Mouse (Mus musculus) E14TG2a.4 (cell line): ENCODE results near the gene Ralgapa2.

Experiments used
- H3K27me3 ChIP-seq: 2 replicates; pipeline ENCODE4 v1.6.1; 2014; ENCODE audit warnings: low read length, control low read depth; ENCODE audit not compliant: insufficient read depth
- H3K36me3 ChIP-seq: 2 replicates; pipeline ENCODE4 v1.6.1; 2014; ENCODE audit warnings: low read length, control low read depth; ENCODE audit not compliant: insufficient read depth
- H3K4me1 ChIP-seq: replicated peaks from 2 replicates; pipeline ENCODE4 v1.6.1; 2014; ENCODE audit warnings: low read depth, low read length, control low read depth
- H3K4me3 ChIP-seq: replicated peaks from 2 replicates; pipeline ENCODE4 v1.5.1; 2014; ENCODE audit warnings: mild to moderate bottlenecking, low read length
- H3K9me3 ChIP-seq: 2 replicates; pipeline ENCODE4 v1.6.1; 2014; ENCODE audit warnings: low read length, control low read depth
- CTCF ChIP-seq: conservative IDR thresholded peaks from 2 replicates; pipeline ENCODE4 v1.5.1; 2014; ENCODE audit warnings: low read length
- NANOG ChIP-seq: IDR thresholded peaks from 2 replicates; pipeline ENCODE4 v1.6.1; 2014; ENCODE audit warnings: borderline replicate concordance, low read length, mixed read lengths
- POU5F1 ChIP-seq: IDR thresholded peaks from 2 replicates; pipeline ENCODE4 v1.6.1; 2014; ENCODE audit warnings: low read length, borderline replicate concordance

Gene Ralgapa2

DNA sequence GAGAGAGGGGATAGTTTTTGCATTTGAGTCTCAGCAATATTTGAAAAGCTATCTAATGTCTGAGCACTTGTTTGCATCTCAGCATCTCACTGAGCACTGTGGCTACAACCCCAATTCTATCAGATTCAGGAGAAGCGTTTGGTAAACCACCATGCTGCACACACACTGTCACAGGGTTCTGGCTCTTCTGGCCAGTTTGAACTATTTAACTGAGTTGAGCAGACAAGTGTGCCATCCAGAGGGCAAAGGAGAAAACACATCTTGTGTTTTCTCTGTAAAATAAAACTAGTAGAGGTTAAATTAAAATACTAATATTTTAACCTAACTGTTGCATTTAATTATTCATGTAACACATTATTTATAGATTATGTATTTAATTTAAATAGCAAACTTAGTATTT lies 127.6 kb downstream of the Ralgapa2 start:
- no peaks in the 10 kb centered on the region for H3K27me3 ChIP-seq
- peaks cover 7% of the 10 kb centered on the region for H3K36me3 ChIP-seq
- no peaks in the 10 kb centered on the region for H3K9me3 ChIP-seq
- H3K4me1 ChIP-seq, result no peaks in the 10 kb centered on the region
- peak; percentile 13 for TF ChIP-seq CTCF
- TF ChIP-seq POU5F1, result no peak
- TF ChIP-seq NANOG, result no peak
- no peak overlapping the region for H3K4me3 ChIP-seq

DNA sequence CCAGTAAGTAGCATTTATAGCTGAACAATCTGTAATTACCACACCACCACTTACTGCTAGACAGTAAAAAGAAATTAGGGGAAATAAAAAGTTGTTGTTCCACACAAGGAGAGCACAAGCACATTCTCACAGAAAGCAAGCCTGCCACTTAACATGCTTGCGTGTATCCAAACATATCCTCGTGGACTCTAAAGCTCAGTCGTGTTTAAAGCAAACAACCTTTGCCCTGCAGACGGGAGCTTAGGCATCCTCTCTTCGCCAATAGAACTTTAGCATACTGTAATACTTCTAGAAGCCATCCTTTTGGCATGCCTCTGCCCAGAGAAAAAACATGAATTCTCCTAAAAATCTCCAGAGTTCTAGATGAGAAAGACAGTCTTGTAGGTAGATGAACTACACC lies 135.9 kb downstream of the Ralgapa2 start:
- H3K36me3 ChIP-seq, result peaks cover 5% of the 10 kb centered on the region; the same call in 1 of the 2 replicates
- no peaks in the 10 kb centered on the region for H3K4me1 ChIP-seq
- TF ChIP-seq NANOG, result no peak
- TF ChIP-seq POU5F1, result no peak
- no peak for TF ChIP-seq CTCF
- H3K27me3 ChIP-seq, result no peaks in the 10 kb centered on the region
- no peak overlapping the region for H3K4me3 ChIP-seq
- no peaks in the 10 kb centered on the region for H3K9me3 ChIP-seq

DNA sequence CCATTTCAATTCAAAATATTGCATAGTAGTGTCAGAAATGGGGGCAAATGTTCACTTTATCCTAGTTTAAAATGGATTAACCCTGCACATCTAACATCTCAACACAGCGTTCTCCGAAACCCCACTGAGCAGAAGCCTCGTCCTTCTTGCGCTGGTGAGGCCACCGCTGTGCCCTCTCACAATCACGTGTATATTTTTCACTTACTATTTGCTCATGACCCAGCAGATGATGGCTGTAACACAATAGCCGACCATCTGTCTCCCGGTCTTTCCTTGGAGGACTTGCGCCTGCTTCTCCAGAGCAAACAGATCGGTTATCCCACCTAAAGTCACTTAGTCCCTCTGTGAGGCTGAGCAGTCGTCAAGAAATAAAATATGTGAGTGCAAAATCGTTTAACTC lies 146.0 kb downstream of the Ralgapa2 start:
- H3K4me3 ChIP-seq, result no peak overlapping the region
- H3K9me3 ChIP-seq, result no peaks in the 10 kb centered on the region
- peaks cover 2% of the 10 kb centered on the region; the same call in 1 of the 2 replicates for H3K36me3 ChIP-seq
- no peaks in the 10 kb centered on the region for H3K27me3 ChIP-seq
- H3K4me1 ChIP-seq, result no peaks in the 10 kb centered on the region
- no peak for TF ChIP-seq CTCF
- no peak for TF ChIP-seq NANOG
- TF ChIP-seq POU5F1, result no peak

DNA sequence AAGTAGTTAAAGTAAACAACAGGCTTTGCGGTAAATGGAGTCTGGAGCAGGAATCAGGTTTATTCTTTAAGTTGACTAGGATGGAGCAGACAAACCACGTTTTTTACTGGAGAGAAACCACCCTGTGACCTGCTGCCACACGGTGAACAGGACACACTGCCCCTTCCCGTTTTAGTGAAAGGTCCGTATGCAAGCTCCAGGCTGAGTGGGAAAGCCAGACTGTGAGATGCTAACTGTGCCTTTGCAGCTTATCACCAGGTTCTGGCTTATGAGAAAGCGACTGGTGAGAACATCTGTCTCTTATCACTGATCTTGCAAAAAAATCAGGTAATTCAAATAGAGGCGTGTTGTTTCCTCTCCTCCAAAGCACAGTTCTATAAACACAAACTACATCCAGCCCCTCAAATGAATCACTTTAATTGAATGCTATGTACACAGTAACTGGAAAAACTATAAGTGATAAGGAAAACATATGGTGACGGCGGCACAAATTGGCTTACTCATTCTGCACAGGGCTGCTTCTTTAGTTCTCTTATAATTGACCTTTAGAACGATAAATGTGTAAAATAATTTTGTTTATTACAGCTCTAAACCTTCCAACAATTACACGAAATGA lies 146.7 kb downstream of the Ralgapa2 start:
- no peak overlapping the region for H3K4me3 ChIP-seq
- no peaks in the 10 kb centered on the region for H3K4me1 ChIP-seq
- no peaks in the 10 kb centered on the region for H3K9me3 ChIP-seq
- TF ChIP-seq CTCF (no peak), POU5F1 (no peak), NANOG (no peak)
- H3K36me3 ChIP-seq, result peaks cover 3% of the 10 kb centered on the region; the same call in 1 of the 2 replicates
- H3K27me3 ChIP-seq, result no peaks in the 10 kb centered on the region

DNA sequence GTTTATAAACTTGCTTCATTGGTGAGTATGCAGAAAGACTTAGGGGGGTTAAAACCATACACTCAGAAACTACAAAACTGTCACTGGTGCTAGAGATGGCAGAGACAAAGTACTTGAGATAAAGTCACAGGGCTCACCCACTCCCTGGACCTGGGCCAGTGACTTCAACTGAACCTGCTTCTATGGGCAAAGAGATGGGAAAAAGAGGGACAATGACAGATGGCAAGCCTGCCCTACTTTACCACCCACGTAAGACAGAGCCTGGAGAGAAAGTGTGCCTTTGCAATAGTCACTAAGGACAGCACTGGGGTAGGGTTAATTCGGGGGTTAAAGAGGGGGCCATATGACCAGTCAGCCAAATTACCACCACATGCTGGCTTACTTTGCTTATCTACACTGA lies 148.7 kb downstream of the Ralgapa2 start:
- no peak for TF ChIP-seq CTCF
- no peak for TF ChIP-seq POU5F1
- TF ChIP-seq NANOG, result no peak
- Histone ChIP-seq H3K27me3 (no peaks in the 10 kb centered on the region), H3K36me3 (peaks cover 3% of the 10 kb centered on the region; the same call in 1 of the 2 replicates), H3K4me1 (no peaks in the 10 kb centered on the region), H3K9me3 (no peaks in the 10 kb centered on the region), H3K4me3 (no peak overlapping the region)

DNA sequence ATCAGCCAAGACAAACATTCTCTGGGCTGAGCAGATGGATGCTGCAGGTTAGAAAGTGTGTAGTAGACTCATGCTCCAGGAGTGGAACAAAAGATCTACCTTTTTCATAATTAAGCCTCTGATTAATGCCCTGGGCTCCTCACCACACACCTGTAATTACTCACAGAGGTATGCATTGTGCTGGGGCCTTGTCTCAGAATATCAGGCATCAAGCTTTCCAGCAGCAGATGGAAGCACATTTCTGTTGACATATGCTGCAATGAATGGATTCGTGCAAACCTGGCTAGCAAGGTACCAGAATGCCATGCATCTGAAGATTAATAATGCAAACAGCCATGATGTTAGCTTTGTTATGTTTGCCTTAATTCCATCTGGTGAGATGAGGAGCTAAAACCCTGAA lies 149.2 kb downstream of the Ralgapa2 start:
- TF ChIP-seq CTCF, result no peak
- no peak for TF ChIP-seq POU5F1
- TF ChIP-seq NANOG, result no peak
- H3K4me3 ChIP-seq, result no peak overlapping the region
- no peaks in the 10 kb centered on the region for H3K4me1 ChIP-seq
- peaks cover 3% of the 10 kb centered on the region; the same call in 1 of the 2 replicates for H3K36me3 ChIP-seq
- H3K27me3 ChIP-seq, result no peaks in the 10 kb centered on the region
- no peaks in the 10 kb centered on the region for H3K9me3 ChIP-seq

DNA sequence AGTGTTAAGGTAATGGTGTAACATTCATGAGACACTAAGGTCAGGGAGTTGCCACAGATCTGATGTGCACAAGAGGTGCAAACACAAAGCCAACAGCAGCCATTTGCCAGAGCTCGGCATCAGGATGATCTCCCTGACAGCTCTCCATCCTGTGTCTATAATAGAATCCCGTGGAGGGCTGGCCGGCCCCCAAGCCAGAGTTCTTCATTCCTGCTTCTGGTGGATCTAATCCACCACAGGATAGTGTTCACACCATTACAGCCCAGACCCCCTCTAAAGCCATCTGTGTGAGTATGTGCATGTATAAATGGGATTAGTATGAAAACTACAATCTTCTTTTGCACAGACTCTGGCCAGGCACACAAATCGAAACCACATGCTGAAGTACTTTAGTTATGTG lies 150.2 kb downstream of the Ralgapa2 start:
- H3K9me3 ChIP-seq, result no peaks in the 10 kb centered on the region
- TF ChIP-seq POU5F1, result no peak
- no peak for TF ChIP-seq CTCF
- no peak for TF ChIP-seq NANOG
- H3K27me3 ChIP-seq, result no peaks in the 10 kb centered on the region
- no peak overlapping the region for H3K4me3 ChIP-seq
- no peaks in the 10 kb centered on the region for H3K4me1 ChIP-seq
- H3K36me3 ChIP-seq, result peaks cover 3% of the 10 kb centered on the region; the same call in 1 of the 2 replicates

DNA sequence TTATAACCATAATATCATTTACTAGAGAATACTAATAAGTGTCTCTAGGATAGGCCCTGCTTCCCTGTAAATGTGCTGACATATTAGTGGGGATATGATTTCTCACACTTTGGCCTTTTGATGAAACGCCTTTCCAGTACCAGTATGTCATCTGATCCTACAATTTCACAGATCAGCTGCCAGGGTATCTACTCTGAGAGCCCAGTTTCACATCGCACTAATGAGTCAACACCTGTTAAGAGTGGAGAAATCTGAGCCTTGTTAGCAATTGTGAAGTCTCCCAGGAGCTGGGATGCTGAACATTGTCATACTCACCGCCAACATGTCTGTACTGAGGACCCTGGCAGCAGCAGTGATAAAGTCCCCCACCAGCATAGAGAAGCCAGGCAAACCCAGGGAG lies 151.1 kb downstream of the Ralgapa2 start:
- H3K4me3 ChIP-seq, result no peak overlapping the region
- no peaks in the 10 kb centered on the region for H3K9me3 ChIP-seq

DNA sequence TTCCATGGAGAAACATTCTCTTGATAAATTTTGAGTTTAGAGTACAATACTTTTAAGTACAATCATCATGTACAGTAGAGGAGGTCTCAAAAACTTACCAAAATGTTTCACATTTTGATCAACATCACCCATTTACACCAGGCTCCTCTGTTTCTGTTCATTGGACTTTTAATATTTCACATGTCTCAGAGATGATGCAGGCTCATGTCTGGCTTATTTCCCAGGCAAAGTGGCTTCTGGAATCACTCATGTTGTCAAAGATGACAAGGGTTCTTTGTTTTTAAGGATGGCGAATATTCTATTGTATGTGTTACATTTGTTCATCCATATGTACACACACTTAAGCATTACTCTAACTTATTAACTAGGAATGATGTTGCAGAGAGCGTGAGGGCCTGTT lies 152.5 kb downstream of the Ralgapa2 start:
- Histone ChIP-seq H3K36me3 (peaks cover 3% of the 10 kb centered on the region; the same call in 1 of the 2 replicates), H3K4me1 (no peaks in the 10 kb centered on the region), H3K27me3 (no peaks in the 10 kb centered on the region), H3K4me3 (no peak overlapping the region), H3K9me3 (no peaks in the 10 kb centered on the region)
- no peak for TF ChIP-seq POU5F1
- TF ChIP-seq CTCF, result no peak
- no peak for TF ChIP-seq NANOG

More for the DNA sequence above, 151.1 kb downstream of the Ralgapa2 start:
- Histone ChIP-seq H3K4me1 (no peaks in the 10 kb centered on the region), H3K27me3 (no peaks in the 10 kb centered on the region), H3K36me3 (peaks cover 3% of the 10 kb centered on the region; the same call in 1 of the 2 replicates)
- TF ChIP-seq POU5F1 (no peak), CTCF (no peak), NANOG (no peak)
